Mouse (Mus musculus) forebrain, postnatal 0 days (tissue): ENCODE results near the gene Atp8a2. TPM values are rescaled to one million over a fixed set of nuclear protein-coding genes. Genes with fewer than 3 reads are reported as not detected.

Experiments
- ATAC-seq: fragments of 200-750 bp; cut with Nextera tagmentation; 2 replicates; pipeline ENCODE4 v1.8.0; 2017; ENCODE audit warnings: mild to moderate bottlenecking, moderate library complexity
- DNase-seq: peaks from one replicate; pipeline ENCODE4 v3.0.0-alpha.2; 2015
- H3K27ac ChIP-seq: fragments of 300-500 bp; sonication (generic); 2 replicates; pipeline ENCODE4 v1.5.1; 2014; ENCODE audit warnings: low read depth, mild to moderate bottlenecking, antibody characterized with exemption, low read length, moderate library complexity, mixed read lengths
- H3K27me3 ChIP-seq: fragments of 300-500 bp; sonication (generic); 2 replicates; pipeline ENCODE4 v1.6.1; 2014; ENCODE audit warnings: mild to moderate bottlenecking, low read length, mixed read lengths; ENCODE audit not compliant: insufficient read depth
- H3K36me3 ChIP-seq: fragments of 300-500 bp; sonication (generic); 2 replicates; pipeline ENCODE4 v1.6.1; 2014; ENCODE audit warnings: mild to moderate bottlenecking, moderate library complexity; ENCODE audit not compliant: insufficient read depth
- H3K4me1 ChIP-seq: fragments of 300-500 bp; sonication (generic); 2 replicates; pipeline ENCODE4 v1.6.1; 2014; ENCODE audit warnings: antibody characterized with exemption; ENCODE audit not compliant: insufficient read depth
- H3K4me2 ChIP-seq: fragments of 300-500 bp; sonication (generic); 2 replicates; pipeline ENCODE4 v1.6.1; 2014; ENCODE audit warnings: low read depth, mild to moderate bottlenecking, moderate library complexity
- H3K4me3 ChIP-seq: fragments of 300-500 bp; sonication (generic); 2 replicates; pipeline ENCODE4 v1.5.1; 2014; ENCODE audit warnings: low read depth, low read length, mixed read lengths
- H3K9ac ChIP-seq: fragments of 300-500 bp; sonication (generic); 2 replicates; pipeline ENCODE4 v1.6.1; 2014; ENCODE audit warnings: mild to moderate bottlenecking
- H3K9me3 ChIP-seq: fragments of 300-500 bp; sonication (generic); 2 replicates; pipeline ENCODE4 v1.6.1; 2016; ENCODE audit warnings: low read length
- CTCF ChIP-seq: sonication (generic); IDR thresholded peaks from 2 replicates; pipeline ENCODE4 v1.5.1; 2016; ENCODE audit warnings: antibody characterized with exemption, control low read depth, low read depth
- WGBS: fragments of 180-500 bp; shearing (Covaris S2); extraction: QIAGEN DNeasy Blood & Tissue Kit; methylation state at CpG from one replicate; pipeline ENCODE4 v1.1.7; 2014; 5-methylcytosine and 5-hydroxymethylcytosine counted together
- polyA plus RNA-seq: library from polyadenylated mRNA; unstranded; fragments of >200 nt; fragmentation: Nextera tagmentation; extraction: Ambion mirVana; gene quantifications from 2 replicates; pipeline ENCODE4 v1.2.1, GENCODE M21; 2015
- total RNA-seq: library from RNA; depleted of rRNA; stranded (reverse); fragments of >200 nt; gene quantifications from 2 replicates; pipeline ENCODE4 v1.2.3, GENCODE M21; 2014

Atp8a2 gene
- total and polyA plus RNA-seq, 2 experiments from 2014 or later, result 33.6 to 38.0 TPM

DNA sequence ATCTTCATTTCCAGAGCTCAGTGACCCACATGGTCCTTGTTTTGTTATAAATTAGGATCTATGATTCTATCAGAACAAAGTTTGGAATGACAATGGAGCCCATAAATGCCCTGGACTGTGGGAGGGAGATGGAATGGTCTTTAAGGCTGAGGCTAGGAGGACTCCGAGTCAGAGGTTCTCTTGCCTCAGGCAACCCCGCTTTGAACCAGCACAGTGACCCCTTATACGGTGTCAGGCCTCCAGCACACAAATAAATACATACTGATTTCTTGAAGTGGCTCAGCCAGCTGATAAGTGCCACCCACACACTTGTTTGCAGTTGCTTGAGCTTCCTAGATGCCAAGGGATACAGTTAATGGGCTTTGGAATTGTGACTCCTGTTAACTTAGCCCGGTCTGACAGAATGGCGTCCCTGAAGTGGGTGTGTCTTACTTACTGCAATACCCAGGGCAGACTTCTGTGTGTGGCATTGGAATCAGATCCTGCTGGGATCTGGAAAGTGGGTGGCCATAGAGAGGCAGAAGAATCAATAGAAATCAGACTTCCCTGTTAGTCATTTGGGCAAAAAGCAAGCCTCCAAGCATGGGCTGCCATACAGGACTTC, 563.6 kb downstream of the Atp8a2 start:
- Histone ChIP-seq H3K9ac (no peak overlapping the region), H3K4me2 (no peak overlapping the region), H3K27me3 (no peaks in the 10 kb centered on the region), H3K27ac (no peak overlapping the region), H3K4me1 (no peaks in the 10 kb centered on the region), H3K4me3 (no peak overlapping the region), H3K36me3 (no peaks in the 10 kb centered on the region), H3K9me3 (no peaks in the 10 kb centered on the region)
- TF ChIP-seq CTCF, result no peak
- WGBS, result 71% methylated on average over 5 of the region's 5 CpGs
- ATAC-seq (no peak), DNase-seq (no peak)

DNA sequence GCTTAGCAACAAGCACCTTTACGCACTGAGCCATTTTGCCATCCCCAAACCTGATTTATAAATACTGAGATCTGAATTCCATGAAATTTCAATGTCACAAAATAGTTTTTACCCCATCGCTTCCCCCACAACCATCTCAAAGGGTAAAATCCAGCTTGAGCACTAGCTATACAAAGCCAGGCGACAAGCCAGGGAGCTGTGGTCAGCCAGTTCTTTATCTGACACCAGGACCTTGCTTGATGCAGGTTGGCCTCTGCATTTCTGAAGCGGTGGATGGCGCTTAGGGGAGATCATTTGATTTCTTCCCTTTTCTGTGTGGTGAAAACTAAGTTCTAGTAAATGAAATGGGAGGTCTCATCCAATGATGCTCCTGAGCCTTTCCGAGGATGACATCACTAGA, 564.9 kb downstream of the Atp8a2 start:
- Histone ChIP-seq H3K4me3 (no peak overlapping the region), H3K9me3 (no peaks in the 10 kb centered on the region), H3K4me1 (no peaks in the 10 kb centered on the region), H3K27ac (no peak overlapping the region), H3K9ac (no peak overlapping the region), H3K4me2 (no peak overlapping the region), H3K36me3 (no peaks in the 10 kb centered on the region), H3K27me3 (no peaks in the 10 kb centered on the region)
- ATAC-seq, result no peak
- TF ChIP-seq CTCF, result no peak
- DNase-seq, result no peak
- 91% methylated on average over 6 of the region's 6 CpGs for WGBS

DNA sequence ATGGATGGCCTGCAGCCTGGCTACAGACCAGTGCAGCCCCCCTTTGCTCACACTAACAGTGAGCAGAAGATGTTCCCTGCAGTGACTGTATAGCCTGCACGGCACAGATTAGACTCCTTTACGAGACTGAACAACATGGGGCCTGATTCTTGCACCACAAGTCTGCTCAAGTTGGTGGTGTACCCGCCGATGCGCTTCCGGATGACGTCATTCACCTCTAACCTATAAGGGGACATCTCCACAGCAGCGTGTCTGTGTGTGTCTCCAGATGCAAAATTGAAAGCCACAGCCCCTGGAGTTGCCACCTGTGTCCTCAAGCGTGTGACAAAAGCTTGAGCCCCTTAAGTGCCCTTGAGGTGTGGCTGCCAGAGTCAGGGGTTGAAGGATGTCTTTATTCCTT, 566.9 kb downstream of the Atp8a2 start:
- ATAC-seq, result no peak
- H3K4me2 ChIP-seq, result no peak overlapping the region

DNA sequence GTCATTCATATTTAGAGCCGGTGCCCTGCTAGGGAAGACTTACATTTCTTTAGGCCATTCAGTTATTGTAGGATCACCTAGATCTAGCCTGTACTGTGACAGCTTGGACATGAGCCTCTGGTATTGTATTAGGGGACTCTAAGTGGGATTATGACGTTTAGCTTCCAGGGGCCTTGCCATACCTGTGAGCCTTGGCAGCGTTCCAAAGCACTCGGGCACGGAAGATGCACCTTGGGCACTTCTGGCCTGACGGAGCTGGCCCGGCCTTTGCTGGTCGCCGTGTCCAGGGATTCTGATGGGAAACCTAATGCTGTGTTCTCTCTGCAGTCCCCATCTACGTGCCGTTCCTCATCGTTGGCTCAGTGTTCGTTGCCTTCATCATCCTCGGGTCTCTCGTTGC, 567.7 kb downstream of the Atp8a2 start:
- no peak for ATAC-seq
- Histone ChIP-seq H3K9me3 (no peaks in the 10 kb centered on the region), H3K27me3 (no peaks in the 10 kb centered on the region), H3K4me1 (peaks cover 8% of the 10 kb centered on the region; the same call in 1 of the 2 replicates), H3K4me3 (no peak overlapping the region), H3K4me2 (no peak overlapping the region; the same call in 1 of the 2 replicates), H3K27ac (no peak overlapping the region), H3K36me3 (no peaks in the 10 kb centered on the region), H3K9ac (no peak overlapping the region)
- TF ChIP-seq CTCF, result no peak
- no peak for DNase-seq
- WGBS, result 67% methylated on average over 15 of the region's 15 CpGs

More for the DNA sequence above, 566.9 kb downstream of the Atp8a2 start:
- no peaks in the 10 kb centered on the region for H3K36me3 ChIP-seq
- no peak for TF ChIP-seq CTCF
- no peak overlapping the region for H3K4me3 ChIP-seq
- no peak overlapping the region for H3K27ac ChIP-seq
- H3K9ac ChIP-seq, result no peak overlapping the region
- peaks cover 8% of the 10 kb centered on the region; the same call in 1 of the 2 replicates for H3K4me1 ChIP-seq
- no peak for DNase-seq
- 80% methylated on average over 9 of the region's 9 CpGs for WGBS
- H3K9me3 ChIP-seq, result no peaks in the 10 kb centered on the region
- H3K27me3 ChIP-seq, result no peaks in the 10 kb centered on the region

DNA sequence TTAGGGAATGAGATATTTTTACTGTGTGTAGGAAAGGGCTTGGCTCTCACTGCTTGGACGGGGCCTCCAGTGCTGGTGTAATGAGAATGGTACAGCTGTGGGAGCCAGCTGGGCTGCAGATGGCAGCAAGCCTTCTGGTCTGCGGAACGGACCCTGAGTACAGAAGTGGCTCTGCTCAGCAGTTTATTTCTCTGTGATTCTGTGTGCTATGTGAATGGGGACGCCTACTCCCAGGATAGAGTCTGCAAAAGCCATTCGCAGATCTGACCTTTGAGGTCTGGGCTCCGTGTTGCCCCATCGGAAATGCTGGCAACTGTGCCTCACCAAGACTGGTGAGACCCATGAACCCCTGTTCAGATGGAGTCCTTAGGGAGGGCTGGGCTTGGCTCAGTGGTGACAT, 569.2 kb downstream of the Atp8a2 start:
- no peaks in the 10 kb centered on the region for H3K27me3 ChIP-seq
- H3K9ac ChIP-seq, result no peak overlapping the region
- WGBS, result 7% methylated on average over 7 of the region's 7 CpGs
- ATAC-seq (peak; percentile 56), DNase-seq (peak; percentile 60)
- no peak; the same call in 1 of the 2 replicates for TF ChIP-seq CTCF
- no peaks in the 10 kb centered on the region for H3K9me3 ChIP-seq
- no peak overlapping the region for H3K27ac ChIP-seq
- no peaks in the 10 kb centered on the region for H3K36me3 ChIP-seq
- H3K4me2 ChIP-seq, result peak overlapping the region; percentile 82
- H3K4me3 ChIP-seq, result peak overlapping the region; percentile 67
- H3K4me1 ChIP-seq, result peaks cover 8% of the 10 kb centered on the region; the same call in 1 of the 2 replicates

DNA sequence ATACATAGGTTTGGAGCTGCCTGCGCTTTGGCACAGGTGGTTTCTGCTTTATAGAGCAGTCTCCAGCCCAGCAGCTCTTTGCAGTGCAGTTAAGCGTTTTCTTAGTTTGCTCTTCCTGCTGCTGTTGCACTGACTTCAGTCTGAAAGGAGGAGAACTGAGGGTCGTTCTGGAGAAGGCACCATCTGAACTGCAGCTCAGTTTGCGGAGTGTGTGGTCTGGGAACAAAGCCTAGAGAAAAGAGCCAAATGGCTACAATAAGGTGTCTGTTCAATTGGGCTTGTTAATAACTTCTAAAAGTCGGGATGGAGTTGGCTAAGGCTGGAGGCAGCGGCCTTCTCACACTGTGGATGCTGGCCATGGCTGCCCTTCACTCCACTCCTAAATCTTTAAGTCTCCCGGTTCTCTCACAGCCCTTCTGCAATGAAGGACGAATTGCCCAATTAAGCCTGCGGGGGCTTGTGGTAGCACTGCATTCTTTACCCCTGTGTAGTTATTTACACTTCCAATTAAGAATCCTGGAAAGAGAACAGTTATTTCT, 569.8 kb downstream of the Atp8a2 start:
- H3K36me3 ChIP-seq, result no peaks in the 10 kb centered on the region
- no peak overlapping the region for H3K27ac ChIP-seq
- H3K4me2 ChIP-seq, result peak overlapping the region; percentile 82
- 10% methylated on average over 9 of the region's 9 CpGs for WGBS
- DNase-seq (peak; percentile 58), ATAC-seq (peak; percentile 12; the same call in 1 of the 2 replicates)
- peaks cover 8% of the 10 kb centered on the region; the same call in 1 of the 2 replicates for H3K4me1 ChIP-seq
- H3K27me3 ChIP-seq, result no peaks in the 10 kb centered on the region
- H3K9me3 ChIP-seq, result no peaks in the 10 kb centered on the region
- H3K4me3 ChIP-seq, result peak overlapping the region; percentile 67
- no peak for TF ChIP-seq CTCF
- no peak overlapping the region for H3K9ac ChIP-seq

DNA sequence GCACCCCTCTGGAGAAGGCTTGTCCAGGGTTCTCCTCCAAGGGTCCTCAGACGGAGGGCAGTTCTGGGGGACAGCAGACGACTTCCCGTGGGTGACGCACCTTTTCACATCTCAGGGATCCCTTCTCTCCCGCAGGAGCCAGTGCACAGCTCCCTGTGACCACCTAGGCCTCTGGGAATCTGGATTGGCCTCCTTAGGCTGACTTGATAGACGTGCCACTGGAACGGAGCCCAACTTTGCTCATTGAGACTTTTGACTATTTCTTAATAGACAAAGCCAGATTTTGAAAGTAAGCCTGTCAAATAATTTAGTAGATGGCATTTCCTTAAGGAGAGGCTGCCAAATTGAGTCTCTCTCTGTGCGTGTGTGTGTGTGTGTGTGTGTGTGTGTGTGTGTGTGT, 570.3 kb downstream of the Atp8a2 start:
- H3K4me2 ChIP-seq, result peak overlapping the region; percentile 82
- H3K27ac ChIP-seq, result peak overlapping the region; percentile 57; the same call in 1 of the 2 replicates
- H3K9me3 ChIP-seq, result no peaks in the 10 kb centered on the region
- H3K36me3 ChIP-seq, result no peaks in the 10 kb centered on the region
- peaks cover 8% of the 10 kb centered on the region; the same call in 1 of the 2 replicates for H3K4me1 ChIP-seq
- peak overlapping the region; percentile 58; the same call in 1 of the 2 replicates for H3K9ac ChIP-seq
- H3K27me3 ChIP-seq, result no peaks in the 10 kb centered on the region
- no peak for TF ChIP-seq CTCF
- WGBS, result 11% methylated on average over 8 of the region's 8 CpGs
- ATAC-seq (peak; percentile 3; the same call in 1 of the 2 replicates), DNase-seq (peak; percentile 72)
- H3K4me3 ChIP-seq, result peak overlapping the region; percentile 67
